Mouse (Mus musculus) liver, postnatal 0 days (tissue): ENCODE data around the gene Rps10.
A peak's percentile ranks its signal among the peaks of the same experiment; 100 is the strongest.

ENCODE experiments used
- CTCF ChIP-seq: sonication (generic); IDR thresholded peaks from 2 replicates; pipeline ENCODE4 v1.5.1; 2016; ENCODE audit warnings: antibody characterized with exemption, low read depth
- EP300 ChIP-seq: IDR thresholded peaks from 2 replicates; pipeline ENCODE4 v1.6.1; 2016; ENCODE audit warnings: antibody characterized with exemption, low read depth, mild to moderate bottlenecking

DNA sequence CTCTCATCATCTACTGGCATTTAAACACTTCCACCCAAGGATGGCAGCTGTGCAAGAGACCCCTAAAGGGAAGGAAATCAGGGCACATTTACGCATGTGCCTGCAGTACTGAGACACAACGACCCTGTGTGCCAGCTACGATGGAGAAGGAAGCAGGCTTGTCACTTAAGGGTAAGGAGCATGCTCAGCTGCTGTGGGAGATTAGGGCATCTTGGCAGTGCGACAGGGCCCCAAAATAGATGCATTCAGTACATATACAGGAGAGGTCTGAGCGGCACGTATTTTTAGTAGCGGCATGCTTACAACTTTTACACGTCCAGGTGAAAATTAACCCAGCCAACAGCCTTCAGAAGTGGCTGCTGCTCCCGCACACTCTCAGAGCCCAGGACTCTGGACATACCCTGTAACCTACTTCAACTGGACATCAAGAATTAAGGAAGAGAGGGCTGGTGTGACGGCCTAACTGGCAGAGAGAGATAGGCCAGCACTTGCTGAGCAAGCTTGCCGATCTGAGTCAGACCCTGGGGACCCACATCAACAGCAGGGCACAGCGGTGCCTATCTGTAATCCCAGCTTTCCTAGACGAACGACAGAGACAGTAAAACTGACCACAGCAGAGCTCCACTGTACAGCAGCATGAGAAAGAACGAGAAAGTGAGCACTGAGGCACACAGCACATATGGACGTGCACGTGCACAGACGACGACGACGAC is 32.8 kb downstream of the Rps10 start:
- TF ChIP-seq CTCF: no peak
- peak; percentile 75 for TF ChIP-seq EP300
